ENCODE assay signal across 8 mouse cellular contexts in the genomic region with DNA sequence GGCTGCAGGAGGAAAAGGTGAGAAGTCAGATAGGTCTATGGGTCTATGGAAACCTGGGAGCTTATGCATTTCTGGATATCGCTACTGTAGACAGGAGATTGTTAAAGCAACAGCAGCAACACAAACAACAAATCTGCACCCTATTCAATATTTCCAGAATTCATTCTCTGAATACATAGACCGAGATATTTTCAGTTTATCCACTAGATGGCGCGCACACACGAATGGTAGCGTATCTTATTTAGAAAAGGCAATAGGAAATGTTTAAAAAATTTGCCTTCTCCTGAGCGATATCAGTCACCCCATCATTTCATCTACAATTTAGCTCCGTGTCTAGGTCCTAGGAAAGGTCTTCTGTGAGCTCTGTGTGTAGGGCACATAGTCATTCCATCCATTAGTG. TPM values are rescaled to one million over a fixed set of nuclear protein-coding genes. Genes with fewer than 3 reads are reported as not detected.
DNase-seq lines count a peak whose midpoint lies in the region; ATAC-seq lines count a peak whose summit lies in the region.

No protein-coding gene starts in this region.

- intact Hi-C loops in heart, postnatal 36 days (cut with DNase I), result no loop called here

- no peak for DNase-seq in heart, postnatal 36 days
- DNase-seq in urinary bladder, postnatal 14 days (ENCODE audit: low spot score), result peak; percentile 20
- no peak for DNase-seq in urinary bladder, postnatal 4 days (ENCODE audit: low spot score in 2 of 2)
- DNase-seq in urinary bladder, postnatal 36 days (ENCODE audit: low spot score in 2 of 2), result no peak
- no peak for DNase-seq in ovary, postnatal 36 days (ENCODE audit: low spot score)

- no peak overlapping the region for H3K27ac ChIP-seq in heart, embryonic 14.5 days (replicated peaks in 1 of 2; ENCODE audit: control insufficient read depth in 1 of 2, insufficient read depth in 1 of 2, low read depth in 2 of 2, low read length in 2 of 2)
- H3K27ac ChIP-seq in forebrain, embryonic 16.5 days (ENCODE audit: low read length), result no peak overlapping the region

- H3K4me1 ChIP-seq in heart, embryonic 14.5 days (ENCODE audit: control insufficient read depth in 2 of 2, insufficient read depth in 2 of 2, low read length in 2 of 2), result no peaks in the 10 kb centered on the region
- H3K4me1 ChIP-seq in forebrain, embryonic 16.5 days (replicated peaks; ENCODE audit: control insufficient read depth, insufficient read depth, low read length), result no peaks in the 10 kb centered on the region

- no peak overlapping the region for H3K9ac ChIP-seq in heart, embryonic 14.5 days (ENCODE audit: low read length)
- no peak overlapping the region for H3K9ac ChIP-seq in forebrain, embryonic 16.5 days (replicated peaks; ENCODE audit: low read depth, low read length)

- H3K36me3 ChIP-seq in heart, embryonic 14.5 days (ENCODE audit: control insufficient read depth, insufficient read depth, low read length), result no peaks in the 10 kb centered on the region
- no peaks in the 10 kb centered on the region for H3K36me3 ChIP-seq in forebrain, embryonic 16.5 days (ENCODE audit: control insufficient read depth, insufficient read depth)

- no peaks in the 10 kb centered on the region for H3K9me3 ChIP-seq in heart, embryonic 14.5 days (ENCODE audit: control insufficient read depth, low read length)
- H3K9me3 ChIP-seq in forebrain, embryonic 16.5 days (ENCODE audit: control insufficient read depth, low read length), result no peaks in the 10 kb centered on the region

- H3K27me3 ChIP-seq in heart, embryonic 14.5 days (ENCODE audit: control insufficient read depth, insufficient read depth, low read length), result no peaks in the 10 kb centered on the region
- no peaks in the 10 kb centered on the region for H3K27me3 ChIP-seq in forebrain, embryonic 16.5 days (replicated peaks; ENCODE audit: control insufficient read depth, insufficient read depth, low read length)

- no peak overlapping the region for H3K4me3 ChIP-seq in heart, embryonic 14.5 days (ENCODE audit: control insufficient read depth in 1 of 2, insufficient read depth in 1 of 2, low read depth in 1 of 2, low read length in 2 of 2)
- no peak overlapping the region for H3K4me3 ChIP-seq in forebrain, embryonic 16.5 days (replicated peaks; ENCODE audit: low read length)

- no peak for ATAC-seq in heart, embryonic 14.5 days (ENCODE audit: insufficient number of reproducible peaks, insufficient read depth, low FRiP score, low read depth)
- peak; percentile 23; the same call in 1 of the 2 replicates for ATAC-seq in forebrain, embryonic 16.5 days
- peak; percentile 72 for ATAC-seq in megakaryocyte progenitor cell, adult 5-6 weeks (replicated peaks; ENCODE audit: poor library complexity)

- H3K4me2 ChIP-seq in heart, embryonic 14.5 days (ENCODE audit: low read length), result peak overlapping the region; percentile 46
- H3K4me2 ChIP-seq in forebrain, embryonic 16.5 days (ENCODE audit: low read length), result no peak overlapping the region

- 8% methylated on average over 8 of the region's 8 CpGs for WGBS in heart, embryonic 14.5 days
- 8% methylated on average over 8 of the region's 8 CpGs for WGBS in forebrain, embryonic 16.5 days

RNA-seq across cellular contexts. Expression of gene Cps1, which starts 21.1 kb away (rescaled TPM):
- 0.11 and 0.12 TPM in 2 replicates for polyA plus RNA-seq in heart, embryonic 14.5 days (2014; fragmentation: Nextera tagmentation; extraction: Ambion mirVana)
- total RNA-seq in heart, postnatal 36 days (2021), result under 1 TPM in 1 of 2 experiments, not detected in 1; 0.06 TPM
- 0.15 and 0.20 TPM in 2 replicates for polyA plus RNA-seq in forebrain, embryonic 16.5 days (2015; fragmentation: Nextera tagmentation; extraction: Ambion mirVana)
- total RNA-seq in megakaryocyte progenitor cell, adult 5-6 weeks (2015), result not detected in 2 replicates
- total RNA-seq in megakaryocyte progenitor cell, adult 5-6 weeks (2017), result not detected in 2 replicates
